Comparison of ENCODE assay signal across 9 mouse cellular contexts in the genomic region with DNA sequence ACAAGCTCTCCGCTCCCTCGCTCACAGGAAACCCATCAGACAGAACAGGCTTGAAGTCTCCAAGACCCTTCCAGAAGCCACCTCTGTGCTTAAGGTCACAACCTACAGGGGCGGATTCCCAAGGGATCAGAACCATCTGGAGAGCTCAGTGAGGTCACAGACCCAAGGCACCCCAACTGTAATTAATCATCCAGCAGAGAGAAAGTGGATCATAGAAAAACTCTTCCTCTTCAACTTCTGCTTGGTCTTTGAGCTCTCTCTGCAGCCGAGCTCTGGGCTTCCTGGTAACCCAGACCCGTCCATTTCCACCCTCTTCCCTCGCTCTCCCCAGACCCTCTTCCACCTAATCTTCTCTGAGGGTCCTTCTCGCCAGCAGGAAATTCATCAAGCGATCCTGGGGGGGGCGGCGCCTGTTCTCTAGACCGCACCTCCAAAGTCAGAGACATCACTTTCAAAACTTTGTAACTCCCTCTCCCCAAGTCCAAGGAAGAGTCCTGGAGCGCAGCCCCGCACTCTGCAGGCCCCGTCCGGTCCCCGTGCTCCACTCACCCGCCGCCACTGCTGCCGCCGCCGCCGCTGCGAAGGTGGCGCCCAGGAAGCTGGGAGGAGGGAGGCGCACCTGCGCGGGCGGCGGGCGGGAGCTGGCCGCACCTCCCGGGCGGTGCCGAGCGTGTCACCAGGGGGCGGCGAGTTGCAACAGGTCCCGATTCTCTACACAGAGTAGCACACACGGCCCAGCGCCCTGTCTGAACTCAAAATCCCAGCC. TPM values are rescaled to one million over a fixed set of nuclear protein-coding genes. Genes with fewer than 3 reads are reported as not detected.
DNase-seq lines count a peak whose midpoint lies in the region; ATAC-seq and TF ChIP-seq lines count a peak whose summit lies in the region.
"Had no signal": no experiment of that assay in that cellular context is flagged by ENCODE, and none has a peak within 500 bp of the region (broad histone marks: within the 10 kb centered on the region; RNA-seq: fewer than 3 reads in every experiment).

A gene (minus strand): TSS at position 602 of the 766 bp plus-strand sequence.

- H3K4me1 ChIP-seq in heart, embryonic 12.5 days (replicated peaks) = no peaks in the 10 kb centered on the region; the same call in 1 of the 2 replicates
- H3K4me1 ChIP-seq in cortical plate, adult 2 months (ENCODE audit: control insufficient read depth, insufficient read depth, low read length) = no peaks in the 10 kb centered on the region
- H3K4me1 ChIP-seq in hindbrain, embryonic 11.5 days (replicated peaks; ENCODE audit: control insufficient read depth, insufficient read depth, low read length) = 0 out of 2 replicates have a peak, but pooled peaks cover 5% of the 10 kb centered on the region
- H3K4me1 ChIP-seq in limb, embryonic 13.5 days = peaks cover 7% of the 10 kb centered on the region
- peaks cover 12% of the 10 kb centered on the region for H3K4me1 ChIP-seq in midbrain, embryonic 12.5 days

- H3K4me2 ChIP-seq in heart, embryonic 12.5 days = peak within 1 kb of the TSS; percentile 98
- H3K4me2 ChIP-seq in hindbrain, embryonic 11.5 days (replicated peaks; ENCODE audit: low read depth, low read length) = peak within 1 kb of the TSS; percentile 95
- H3K4me2 ChIP-seq in limb, embryonic 13.5 days (replicated peaks) = peak within 1 kb of the TSS; percentile 93
- H3K4me2 ChIP-seq in midbrain, embryonic 12.5 days (replicated peaks) = peak within 1 kb of the TSS; percentile 98

- H3K9ac ChIP-seq in heart, embryonic 12.5 days = peak within 1 kb of the TSS; percentile 67
- H3K9ac ChIP-seq in hindbrain, embryonic 11.5 days (ENCODE audit: low read depth, low read length) = peak within 1 kb of the TSS; percentile 57
- H3K9ac ChIP-seq in limb, embryonic 13.5 days = peak within 1 kb of the TSS; percentile 64
- H3K9ac ChIP-seq in midbrain, embryonic 12.5 days (replicated peaks) = peak within 1 kb of the TSS; percentile 61

- 2% methylated on average over 40 of the region's 40 CpGs for WGBS in heart, embryonic 12.5 days
- WGBS in hindbrain, embryonic 11.5 days = 4% methylated on average over 33 of the region's 40 CpGs
- 2% methylated on average over 39 of the region's 40 CpGs for WGBS in limb, embryonic 13.5 days
- WGBS in midbrain, embryonic 12.5 days = 4% methylated on average over 40 of the region's 40 CpGs

- no peaks in the 10 kb centered on the region for H3K36me3 ChIP-seq in heart, embryonic 12.5 days
- no peaks in the 10 kb centered on the region for H3K36me3 ChIP-seq in hindbrain, embryonic 11.5 days (ENCODE audit: control insufficient read depth, insufficient read depth, low read length)
- H3K36me3 ChIP-seq in limb, embryonic 13.5 days = no peaks in the 10 kb centered on the region
- H3K36me3 ChIP-seq in midbrain, embryonic 12.5 days = no peaks in the 10 kb centered on the region

- H3K27ac ChIP-seq in heart, embryonic 12.5 days (ENCODE audit: poor library complexity, severe bottlenecking) = no peak within 1 kb of the TSS
- no peak within 1 kb of the TSS for H3K27ac ChIP-seq in cortical plate, adult 2 months (ENCODE audit: insufficient read depth, low read length)
- no peak within 1 kb of the TSS for H3K27ac ChIP-seq in hindbrain, embryonic 11.5 days (ENCODE audit: low read depth, low read length)
- no peak within 1 kb of the TSS for H3K27ac ChIP-seq in limb, embryonic 13.5 days
- no peak within 1 kb of the TSS for H3K27ac ChIP-seq in midbrain, embryonic 12.5 days (replicated peaks)

- no peak for TF ChIP-seq POLR2A in cortical plate, adult 2 months (IDR thresholded peaks at IDR 0.05; ENCODE audit: extremely low read depth, insufficient read depth, low read length)

- H3K27me3 ChIP-seq in heart, embryonic 12.5 days (replicated peaks) = no peaks in the 10 kb centered on the region
- H3K27me3 ChIP-seq in hindbrain, embryonic 11.5 days (ENCODE audit: control insufficient read depth, insufficient read depth, low read length) = no peaks in the 10 kb centered on the region
- peaks cover 26% of the 10 kb centered on the region for H3K27me3 ChIP-seq in limb, embryonic 13.5 days
- H3K27me3 ChIP-seq in midbrain, embryonic 12.5 days = peaks cover 25% of the 10 kb centered on the region

- H3K4me3 ChIP-seq in heart, embryonic 12.5 days = peak within 1 kb of the TSS; percentile 68
- peak within 1 kb of the TSS; percentile 33 for H3K4me3 ChIP-seq in cortical plate, adult 2 months (ENCODE audit: insufficient read depth, low read length)
- peak within 1 kb of the TSS; percentile 53 for H3K4me3 ChIP-seq in hindbrain, embryonic 11.5 days (ENCODE audit: low read depth, low read length)
- peak within 1 kb of the TSS; percentile 61 for H3K4me3 ChIP-seq in limb, embryonic 13.5 days
- peak within 1 kb of the TSS; percentile 61 for H3K4me3 ChIP-seq in midbrain, embryonic 12.5 days

- peak; percentile 73 for ATAC-seq in heart, embryonic 12.5 days (ENCODE audit: insufficient number of reproducible peaks, low FRiP score)
- ATAC-seq in hindbrain, embryonic 11.5 days (ENCODE audit: low FRiP score) = peak; percentile 65
- peak; percentile 55 for ATAC-seq in limb, embryonic 13.5 days (ENCODE audit: low FRiP score, low read depth)
- peak; percentile 68 for ATAC-seq in midbrain, embryonic 12.5 days (ENCODE audit: low FRiP score, low read depth)
- no peak for ATAC-seq in cerebellum, adult (ENCODE audit: insufficient number of reproducible peaks, low FRiP score, low TSS enrichment)

- DNase-seq in heart, adult 18-20 months = no peak
- DNase-seq in hindbrain, embryonic 11.5 days (ENCODE audit: low spot score) = peak; percentile 54
- DNase-seq in thymus, postnatal 4 days = peak; percentile 57

- no peak for TF ChIP-seq CTCF in cortical plate, adult 2 months (IDR thresholded peaks at IDR 0.05; ENCODE audit: extremely low read depth, insufficient read depth, low read length)

- no peaks in the 10 kb centered on the region for H3K9me3 ChIP-seq in heart, embryonic 12.5 days (replicated peaks)
- no peaks in the 10 kb centered on the region for H3K9me3 ChIP-seq in hindbrain, embryonic 11.5 days (ENCODE audit: control insufficient read depth, low read length)
- H3K9me3 ChIP-seq in limb, embryonic 13.5 days = no peaks in the 10 kb centered on the region
- H3K9me3 ChIP-seq in midbrain, embryonic 12.5 days = no peaks in the 10 kb centered on the region

RNA-seq across cellular contexts. Expression of the gene that starts here (rescaled TPM):
- polyA plus RNA-seq in heart, embryonic 12.5 days (2016; fragmentation: Nextera tagmentation; extraction: Ambion mirVana) = 0.38 and 0.73 TPM in 2 replicates
- total RNA-seq in heart, adult 18-20 months (2021) = under 1 TPM in 1 of 2 experiments, not detected in 1; 0.15 TPM
- polyA plus RNA-seq in cortical plate, adult 2 months (2012; rRNA removed) = 0.04 TPM in 2 replicates
- 0.31 and 0.33 TPM in 2 replicates for polyA plus RNA-seq in hindbrain, embryonic 11.5 days (2014; fragmentation: Nextera tagmentation; extraction: Ambion mirVana)
- 1.9 and 2.2 TPM in 2 replicates for polyA plus RNA-seq in limb, embryonic 13.5 days (2015; fragmentation: Nextera tagmentation; extraction: Ambion mirVana)
- polyA plus RNA-seq in midbrain, embryonic 12.5 days (2016; fragmentation: Nextera tagmentation; extraction: Ambion mirVana) = 0.07 and 0.26 TPM in 2 replicates
- total RNA-seq: neutrophil, adult 5-6 weeks had no signal

Comparison
In these comparisons a context has a peak if more than half of its experiments do, and no peak if none do; other contexts are left out.
1. Peak in ATAC-seq, H3K4me3 ChIP-seq, H3K9ac ChIP-seq and H3K4me2 ChIP-seq in heart, embryonic 12.5 days; RNA of the gene not detected or under 1 TPM.
2. Peak in DNase-seq, ATAC-seq, H3K4me3 ChIP-seq, H3K9ac ChIP-seq and H3K4me2 ChIP-seq in hindbrain, embryonic 11.5 days; RNA of the gene not detected or under 1 TPM.
3. Peak in ATAC-seq, H3K4me3 ChIP-seq, H3K9ac ChIP-seq and H3K4me2 ChIP-seq in midbrain, embryonic 12.5 days; RNA of the gene not detected or under 1 TPM.